Mouse (Mus musculus) limb, embryonic 14.5 days (tissue): ENCODE measurements around the gene Id3. TPM values are rescaled to one million over a fixed set of nuclear protein-coding genes. Genes with fewer than 3 reads are reported as not detected.
"Not testable (repeated sequence)": the region's sequence is repeated elsewhere in the genome, so short reads cannot be mapped to it uniquely, and the experiment has no call there.

Experiments used
- ATAC-seq: fragments of 200-750 bp; cut with Nextera tagmentation; 2 replicates; pipeline ENCODE4 v1.8.0; 2017; ENCODE audit warnings: low read depth, moderate number of reproducible peaks, moderate TSS enrichment; ENCODE audit not compliant: low FRiP score
- DNase-seq: peaks from one replicate; pipeline ENCODE4 v3.0.0-alpha.2; 2015; ENCODE audit warnings: low spot score
- H3K27ac ChIP-seq: fragments of 300-500 bp; sonication (generic); replicated peaks from 2 replicates; pipeline ENCODE4 v1.5.1; 2014; ENCODE audit warnings: low read depth, mild to moderate bottlenecking, low read length, moderate library complexity, mixed read lengths
- H3K27me3 ChIP-seq: fragments of 300-500 bp; sonication (generic); 2 replicates; pipeline ENCODE4 v1.6.1; 2014; ENCODE audit warnings: low read length, mixed read lengths; ENCODE audit not compliant: control insufficient read depth, insufficient read depth
- H3K36me3 ChIP-seq: fragments of 300-500 bp; sonication (generic); 2 replicates; pipeline ENCODE4 v1.6.1; 2014; ENCODE audit warnings: mild to moderate bottlenecking, low read length, moderate library complexity, mixed read lengths; ENCODE audit not compliant: control insufficient read depth, insufficient read depth
- H3K4me1 ChIP-seq: fragments of 300-500 bp; sonication (generic); 2 replicates; pipeline ENCODE4 v1.6.1; 2014; ENCODE audit warnings: antibody characterized with exemption, low read length, mixed read lengths; ENCODE audit not compliant: control insufficient read depth, insufficient read depth
- H3K4me2 ChIP-seq: fragments of 300-500 bp; sonication (generic); replicated peaks from 2 replicates; pipeline ENCODE4 v1.6.1; 2014; ENCODE audit warnings: low read depth, mild to moderate bottlenecking, low read length, moderate library complexity; ENCODE audit not compliant: severe bottlenecking
- H3K4me3 ChIP-seq: fragments of 300-500 bp; sonication (generic); replicated peaks from 2 replicates; pipeline ENCODE4 v1.5.1; 2014; ENCODE audit warnings: low read length
- H3K9ac ChIP-seq: fragments of 300-500 bp; sonication (generic); 2 replicates; pipeline ENCODE4 v1.6.1; 2014; ENCODE audit warnings: mild to moderate bottlenecking, low read depth, low read length, moderate library complexity; ENCODE audit not compliant: severe bottlenecking
- H3K9me3 ChIP-seq: fragments of 300-500 bp; sonication (generic); 2 replicates; pipeline ENCODE4 v1.6.1; 2016; ENCODE audit warnings: low read length; ENCODE audit not compliant: control insufficient read depth
- POLR2A ChIP-seq: fragments of 200-500 bp; IDR thresholded peaks from 2 replicates; pipeline ENCODE4 v1.8.0; 2012; ENCODE audit warnings: inconsistent platforms, mild to moderate bottlenecking, moderate library complexity, borderline replicate concordance; ENCODE audit not compliant: insufficient read depth, insufficient read length; ENCODE audit errors: extremely low read depth
- WGBS: fragments of 180-500 bp; shearing (Covaris S2); extraction: QIAGEN DNeasy Blood & Tissue Kit; methylation state at CpG from one replicate; pipeline ENCODE4 v1.1.7; 2014; 5-methylcytosine and 5-hydroxymethylcytosine counted together
- polyA plus RNA-seq, 2 experiments: library from polyadenylated mRNA; depleted of rRNA in 1 of 2; stranded (reverse) in 1 of 2; unstranded in 1 of 2; fragments of >200 nt; fragmentation: Nextera tagmentation in 1 of 2; extraction: Ambion mirVana in 1 of 2; gene quantifications; 2 replicates each; pipeline versions ENCODE4 v1.2.1 to v1.2.3; 2012 to 2014

Id3 gene
- polyA plus RNA-seq, 2 experiments, result 417 to 500 TPM

- H3K9ac ChIP-seq, result no peak overlapping the region
- H3K27ac ChIP-seq, result no peak overlapping the region
- no peaks in the 10 kb centered on the region for H3K27me3 ChIP-seq
- no peaks in the 10 kb centered on the region for H3K36me3 ChIP-seq
- H3K9me3 ChIP-seq, result no peaks in the 10 kb centered on the region
- TF ChIP-seq POLR2A, result no peak
- WGBS, result 96% methylated on average over 3 of the region's 3 CpGs
- no peak overlapping the region for H3K4me3 ChIP-seq
- H3K4me2 ChIP-seq, result no peak overlapping the region
- no peaks in the 10 kb centered on the region for H3K4me1 ChIP-seq
- no peak for DNase-seq
- no peak for ATAC-seq
Observed at GRCm38 (mm10) chr4:136098446-136098845, 44.9 kb upstream of the Id3 start.

DNA sequence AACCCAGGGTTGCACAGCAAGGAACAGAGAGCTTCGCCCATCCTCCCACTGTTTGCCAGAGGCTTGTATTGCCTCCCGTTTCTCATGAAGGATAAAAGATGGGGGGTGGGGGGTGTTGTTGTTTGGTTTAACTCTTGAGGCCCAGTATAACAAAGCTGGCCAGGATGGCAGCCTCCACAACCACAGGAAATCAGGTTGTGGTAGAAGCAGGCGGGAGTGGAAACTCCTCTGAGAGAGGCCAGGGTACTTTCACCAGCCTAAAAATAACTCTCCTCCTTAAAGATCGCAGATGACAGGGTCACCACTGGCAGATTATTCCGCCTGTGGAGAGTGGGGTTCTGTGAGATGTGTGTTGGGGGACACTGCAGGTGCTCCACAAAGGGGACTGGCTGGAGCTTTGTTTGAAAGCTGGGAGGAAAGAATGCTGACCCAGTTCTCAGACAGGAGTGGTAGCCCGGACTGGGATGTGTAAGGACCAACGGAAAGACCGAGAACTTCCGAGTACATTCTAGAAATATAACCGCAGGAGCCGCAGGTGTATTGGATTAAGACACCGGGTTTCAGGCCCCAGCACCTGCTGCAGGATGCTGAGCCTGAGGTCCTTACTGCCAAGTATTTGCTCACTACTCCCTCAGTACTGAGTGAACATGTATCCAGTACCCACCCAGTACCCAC, 42.8 kb upstream of the Id3 start:
- Histone ChIP-seq H3K4me3 (no peak overlapping the region), H3K9me3 (no peaks in the 10 kb centered on the region), H3K9ac (no peak overlapping the region), H3K27me3 (no peaks in the 10 kb centered on the region), H3K4me2 (no peak overlapping the region), H3K27ac (no peak overlapping the region), H3K4me1 (peaks cover 9% of the 10 kb centered on the region), H3K36me3 (no peaks in the 10 kb centered on the region)
- DNase-seq (no peak), ATAC-seq (no peak)
- TF ChIP-seq POLR2A, result no peak
- 62% methylated on average over 12 of the region's 12 CpGs for WGBS

DNA sequence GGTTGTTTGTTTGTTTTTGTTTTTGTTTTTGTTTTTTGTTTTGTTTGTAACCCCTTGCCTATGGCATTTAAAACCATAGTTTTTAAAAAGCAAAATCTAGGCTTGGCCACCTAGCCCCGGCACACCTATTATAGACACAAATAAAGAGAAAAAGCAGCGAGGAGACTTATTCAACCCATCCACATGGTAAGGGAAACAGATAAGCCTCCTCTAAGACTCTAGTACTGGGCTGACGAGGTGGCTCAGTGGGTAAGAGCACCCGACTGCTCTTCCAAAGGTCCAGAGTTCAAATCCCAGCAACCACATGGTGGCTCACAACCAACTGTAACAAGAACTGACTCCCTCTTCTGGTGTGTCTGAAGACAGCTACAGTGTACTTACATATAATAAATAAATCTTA, 41.5 kb upstream of the Id3 start:
- H3K27ac ChIP-seq, H3K4me3 ChIP-seq, H3K4me2 ChIP-seq, H3K36me3 ChIP-seq, H3K4me1 ChIP-seq, ATAC-seq, H3K9ac ChIP-seq, H3K9me3 ChIP-seq, H3K27me3 ChIP-seq, DNase-seq: not testable (repeated sequence)
- WGBS, result 83% methylated on average over 4 of the region's 4 CpGs

- 17% methylated on average over 18 of the region's 18 CpGs for WGBS
- ATAC-seq (0 out of 2 replicates have a peak, but pooled peaks have one; percentile 26), DNase-seq (no peak)
- Histone ChIP-seq H3K36me3 (no peaks in the 10 kb centered on the region), H3K4me3 (no peak overlapping the region), H3K27me3 (no peaks in the 10 kb centered on the region), H3K9me3 (no peaks in the 10 kb centered on the region), H3K9ac (peak overlapping the region; percentile 36), H3K27ac (no peak overlapping the region), H3K4me2 (no peak overlapping the region; the same call in 1 of the 2 replicates), H3K4me1 (peaks cover 9% of the 10 kb centered on the region)
- TF ChIP-seq POLR2A, result no peak
Observed at GRCm38 (mm10) chr4:136104590-136105337, 38.5 kb upstream of the Id3 start.

DNA sequence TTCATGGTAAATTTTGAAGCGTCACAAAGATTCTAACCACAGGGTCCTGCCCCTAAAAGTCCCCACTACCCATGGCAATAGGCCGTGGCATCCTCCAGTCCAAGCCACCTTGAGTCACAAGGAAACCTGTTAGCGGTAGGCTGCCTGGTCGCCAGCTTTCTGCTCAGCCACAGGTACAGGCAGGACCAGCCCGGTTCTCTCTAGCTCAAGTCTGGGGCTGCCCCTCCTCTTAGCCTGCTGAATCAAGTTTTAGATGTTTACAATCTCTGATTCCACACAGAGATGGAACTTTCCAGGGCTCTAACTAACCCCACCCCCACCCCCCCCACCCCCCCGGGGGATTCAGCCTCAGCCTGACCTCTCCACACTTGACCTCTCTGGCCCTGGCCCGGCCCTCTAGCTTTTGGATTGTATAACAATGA, 36.4 kb upstream of the Id3 start:
- 53% methylated on average over 7 of the region's 7 CpGs for WGBS
- no peak overlapping the region for H3K27ac ChIP-seq

More for the DNA sequence above, 36.4 kb upstream of the Id3 start:
- TF ChIP-seq POLR2A, result no peak
- H3K4me1 ChIP-seq, result peaks cover 9% of the 10 kb centered on the region
- ATAC-seq (no peak), DNase-seq (no peak)
- no peak overlapping the region for H3K4me3 ChIP-seq
- no peaks in the 10 kb centered on the region for H3K9me3 ChIP-seq
- H3K4me2 ChIP-seq, result no peak overlapping the region
- H3K27me3 ChIP-seq, result no peaks in the 10 kb centered on the region
- no peak overlapping the region for H3K9ac ChIP-seq
- H3K36me3 ChIP-seq, result no peaks in the 10 kb centered on the region
